Mouse (Mus musculus) E14TG2a.4 (cell line): ENCODE data around the gene Srbd1.

Experiments
- CTCF ChIP-seq: conservative IDR thresholded peaks from 2 replicates; pipeline ENCODE4 v1.5.1; 2014; ENCODE audit warnings: low read length
- NANOG ChIP-seq: IDR thresholded peaks from 2 replicates; pipeline ENCODE4 v1.6.1; 2014; ENCODE audit warnings: borderline replicate concordance, low read length, mixed read lengths
- POU5F1 ChIP-seq: IDR thresholded peaks from 2 replicates; pipeline ENCODE4 v1.6.1; 2014; ENCODE audit warnings: low read length, borderline replicate concordance

DNA sequence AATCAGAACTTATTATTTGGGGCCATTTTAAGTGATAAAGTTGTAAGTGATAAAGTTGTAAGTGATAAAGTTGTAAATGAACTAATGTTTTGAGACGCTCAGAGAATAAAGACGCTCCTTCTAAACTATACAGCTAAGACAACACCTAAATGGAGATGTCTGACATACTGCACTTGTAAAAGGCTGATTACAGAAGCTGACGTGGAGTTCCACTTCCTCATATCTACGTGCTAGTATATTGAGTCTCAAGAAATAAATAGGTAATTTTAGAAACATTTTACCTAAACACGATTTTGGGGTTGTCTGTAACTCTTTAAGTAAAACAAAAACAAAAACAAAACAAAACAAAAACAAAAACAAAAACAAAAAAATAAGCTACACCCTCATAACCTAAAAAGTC, 84.1 kb downstream of the Srbd1 start:
- no peak for TF ChIP-seq CTCF
- TF ChIP-seq NANOG = no peak
- TF ChIP-seq POU5F1 = no peak
